Mouse (Mus musculus): ENCODE data around the gene H2-K1.

- TF ChIP-seq CTCF (IDR thresholded peaks at IDR 0.05; ENCODE audit: borderline replicate concordance, insufficient read depth, low read length) (no peak), POLR2A (IDR thresholded peaks at IDR 0.05; ENCODE audit: low read depth, low read length) (no peak)
Measured at GRCm38 (mm10) chr17:33972691-33973090, 27.5 kb downstream of the H2-K1 start.

All from embryonic fibroblast, embryonic 13.5 days (primary cell).